12 mouse cellular contexts compared by ENCODE assay signal in the genomic region with DNA sequence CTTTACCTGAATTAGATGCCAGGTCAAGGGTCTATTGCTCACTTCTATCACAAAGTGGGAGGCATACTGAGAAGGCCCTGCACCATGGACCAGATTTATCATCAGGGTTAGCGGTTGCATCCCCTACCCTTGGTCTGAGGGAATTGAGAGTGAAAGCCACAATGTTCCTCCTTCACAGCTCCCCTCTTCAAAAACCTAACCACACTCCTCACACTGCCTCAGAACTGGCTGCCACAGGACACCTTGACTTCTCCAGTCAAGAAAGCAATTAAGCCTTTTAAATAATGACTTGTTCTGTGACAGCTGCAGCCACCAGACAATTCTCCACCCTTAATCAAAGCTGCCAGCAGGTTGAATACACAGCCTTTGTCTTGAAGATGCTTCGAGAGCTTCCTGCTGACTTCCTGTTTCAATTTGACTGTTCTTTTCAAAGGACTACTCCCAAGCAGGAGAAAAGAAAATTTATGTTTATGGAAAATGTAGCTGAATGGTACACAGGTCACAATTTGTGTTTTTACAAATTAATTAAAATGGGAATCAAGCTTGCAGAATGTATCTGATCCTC. TPM values are rescaled to one million over a fixed set of nuclear protein-coding genes. Genes with fewer than 3 reads are reported as not detected.
"Had no signal": no experiment of that assay in that cellular context is flagged by ENCODE, and none has a peak within 500 bp of the region (broad histone marks: within the 10 kb centered on the region; RNA-seq: fewer than 3 reads in every experiment).

No protein-coding gene starts in this region.

- DNase-seq: kidney, adult 18-20 months; kidney, postnatal 10 days; layer of hippocampus, adult 9-11 months; layer of hippocampus, postnatal 36 days; liver; liver, embryonic 13.5 days; liver, postnatal 0 days; right cerebral cortex, postnatal 14 days; thymus, adult 2 months; thymus, postnatal 25 days had no signal

- ATAC-seq: lung, postnatal 0 days; midbrain, embryonic 16.5 days had no signal

RNA-seq across cellular contexts. Expression of gene Ehf, which starts 12.3 kb away (rescaled TPM):
- total RNA-seq: layer of hippocampus, postnatal 36 days had no signal
